ENCODE assay signal across 20 mouse cellular contexts in genomic region chr4:149561392-149561791, GRCm38 (mm10). TPM values are rescaled to one million over a fixed set of nuclear protein-coding genes. Genes with fewer than 3 reads are reported as not detected.
A peak's percentile ranks its signal among the peaks of the same experiment; 100 is the strongest.
DNase-seq lines count a peak whose midpoint lies in the region; ATAC-seq lines count a peak whose summit lies in the region.
"Had no signal": no experiment of that assay in that cellular context is flagged by ENCODE, and none has a peak within 500 bp of the region (broad histone marks: within the 10 kb centered on the region; RNA-seq: fewer than 3 reads in every experiment).

No protein-coding gene starts in this region.

- no peaks in the 10 kb centered on the region; the same call in 1 of the 2 replicates for H3K9me3 ChIP-seq in forebrain, embryonic 13.5 days (replicated peaks)
- no peaks in the 10 kb centered on the region; the same call in 1 of the 2 replicates for H3K9me3 ChIP-seq in forebrain, embryonic 11.5 days (ENCODE audit: control insufficient read depth, low read length)
- H3K9me3 ChIP-seq in hindbrain, embryonic 12.5 days (replicated peaks): no peaks in the 10 kb centered on the region
- H3K9me3 ChIP-seq in hindbrain, embryonic 10.5 days: no peaks in the 10 kb centered on the region; the same call in 1 of the 2 replicates
- no peaks in the 10 kb centered on the region; the same call in 1 of the 2 replicates for H3K9me3 ChIP-seq in neural tube, embryonic 13.5 days
- H3K9me3 ChIP-seq: heart, embryonic 13.5 days; liver, embryonic 12.5 days had no signal

- H3K4me1 ChIP-seq in forebrain, embryonic 13.5 days: peaks cover 38% of the 10 kb centered on the region
- H3K4me1 ChIP-seq in forebrain, embryonic 11.5 days (replicated peaks; ENCODE audit: control insufficient read depth, insufficient read depth, low read length): peaks cover 11% of the 10 kb centered on the region
- peaks cover 41% of the 10 kb centered on the region for H3K4me1 ChIP-seq in hindbrain, embryonic 12.5 days
- peaks cover 41% of the 10 kb centered on the region for H3K4me1 ChIP-seq in hindbrain, embryonic 10.5 days (replicated peaks)
- peaks cover 44% of the 10 kb centered on the region for H3K4me1 ChIP-seq in neural tube, embryonic 13.5 days (replicated peaks)

- no peaks in the 10 kb centered on the region for H3K27me3 ChIP-seq in forebrain, embryonic 13.5 days
- H3K27me3 ChIP-seq in forebrain, embryonic 11.5 days (ENCODE audit: control insufficient read depth, insufficient read depth, low read length): no peaks in the 10 kb centered on the region
- H3K27me3 ChIP-seq in hindbrain, embryonic 12.5 days: no peaks in the 10 kb centered on the region
- H3K27me3 ChIP-seq in hindbrain, embryonic 10.5 days (ENCODE audit: insufficient read depth, poor library complexity, severe bottlenecking): no peaks in the 10 kb centered on the region
- no peaks in the 10 kb centered on the region for H3K27me3 ChIP-seq in neural tube, embryonic 13.5 days
- H3K27me3 ChIP-seq: CH12.LX; heart, embryonic 13.5 days had no signal

- no peak for ATAC-seq in forebrain, embryonic 13.5 days
- ATAC-seq in forebrain, embryonic 11.5 days (replicated peaks; ENCODE audit: low FRiP score): no peak
- ATAC-seq in hindbrain, embryonic 12.5 days (ENCODE audit: low FRiP score): no peak
- ATAC-seq in neural tube, embryonic 13.5 days (ENCODE audit: low read depth): no peak
- ATAC-seq: intestine, postnatal 0 days; liver, embryonic 12.5 days had no signal

- intact Hi-C loops in left cerebral cortex, postnatal 14 days (cut with DNase I): no loop called here

- peak overlapping the region; percentile 98; the same call in 1 of the 2 replicates for H3K27ac ChIP-seq in forebrain, embryonic 13.5 days
- H3K27ac ChIP-seq in forebrain, embryonic 11.5 days (ENCODE audit: low read depth, low read length): no peak overlapping the region
- peak overlapping the region; percentile 91 for H3K27ac ChIP-seq in hindbrain, embryonic 12.5 days
- H3K27ac ChIP-seq in hindbrain, embryonic 10.5 days: no peak overlapping the region
- peak overlapping the region; percentile 94 for H3K27ac ChIP-seq in neural tube, embryonic 13.5 days (replicated peaks)
- H3K27ac ChIP-seq: liver, embryonic 12.5 days had no signal

- H3K36me3 ChIP-seq in forebrain, embryonic 13.5 days (ENCODE audit: poor library complexity, severe bottlenecking): peaks cover 27% of the 10 kb centered on the region
- H3K36me3 ChIP-seq in forebrain, embryonic 11.5 days (ENCODE audit: control insufficient read depth, insufficient read depth, low read length): no peaks in the 10 kb centered on the region; the same call in 1 of the 2 replicates
- H3K36me3 ChIP-seq in hindbrain, embryonic 12.5 days: peaks cover 19% of the 10 kb centered on the region
- peaks cover 59% of the 10 kb centered on the region for H3K36me3 ChIP-seq in hindbrain, embryonic 10.5 days
- H3K36me3 ChIP-seq in neural tube, embryonic 13.5 days: peaks cover 32% of the 10 kb centered on the region
- H3K36me3 ChIP-seq: liver, embryonic 12.5 days had no signal

- no peak overlapping the region for H3K9ac ChIP-seq in forebrain, embryonic 13.5 days
- H3K9ac ChIP-seq in forebrain, embryonic 11.5 days (ENCODE audit: low read length): no peak overlapping the region
- H3K9ac ChIP-seq in hindbrain, embryonic 12.5 days: no peak overlapping the region
- no peak overlapping the region for H3K9ac ChIP-seq in neural tube, embryonic 13.5 days
- H3K9ac ChIP-seq: liver, embryonic 12.5 days; lung, embryonic 14.5 days had no signal

- no peak for DNase-seq in forebrain, embryonic 11.5 days (ENCODE audit: low spot score)
- DNase-seq in hindbrain, embryonic 10.5 days (ENCODE audit: low spot score): no peak
- DNase-seq in neural tube, embryonic 10.5 days (ENCODE audit: extremely low spot score, low spot score): no peak
- peak; percentile 55 to 58 for DNase-seq in left cerebral cortex, postnatal 14 days (ENCODE audit: low spot score in 2 of 2)
- DNase-seq in spleen, postnatal 10 days (ENCODE audit: low spot score in 2 of 2): no peak
- DNase-seq: cerebellum, postnatal 10 days; heart, postnatal 4 days; kidney, postnatal 10 days; layer of hippocampus, adult 9-11 months; lung, embryonic 14.5 days; lung, postnatal 4 days; thymus, adult 18-20 months had no signal

- 81% methylated on average over 4 of the region's 4 CpGs for WGBS in forebrain, embryonic 13.5 days
- WGBS in forebrain, embryonic 11.5 days: 90% methylated on average over 4 of the region's 4 CpGs
- WGBS in hindbrain, embryonic 12.5 days: 87% methylated on average over 4 of the region's 4 CpGs
- 84% methylated on average over 4 of the region's 4 CpGs for WGBS in hindbrain, embryonic 10.5 days
- WGBS in neural tube, embryonic 13.5 days: 82% methylated on average over 4 of the region's 4 CpGs

- H3K4me3 ChIP-seq in forebrain, embryonic 13.5 days: no peak overlapping the region
- no peak overlapping the region for H3K4me3 ChIP-seq in forebrain, embryonic 11.5 days (ENCODE audit: low read depth, low read length)
- H3K4me3 ChIP-seq in hindbrain, embryonic 12.5 days: no peak overlapping the region
- H3K4me3 ChIP-seq in hindbrain, embryonic 10.5 days: no peak overlapping the region
- H3K4me3 ChIP-seq in neural tube, embryonic 13.5 days: no peak overlapping the region
- H3K4me3 ChIP-seq: heart, embryonic 13.5 days; liver, embryonic 12.5 days; midbrain, embryonic 10.5 days had no signal

- no peak overlapping the region for H3K4me2 ChIP-seq in forebrain, embryonic 13.5 days
- no peak overlapping the region for H3K4me2 ChIP-seq in forebrain, embryonic 11.5 days (ENCODE audit: low read depth, low read length, severe bottlenecking)
- H3K4me2 ChIP-seq in hindbrain, embryonic 12.5 days (replicated peaks): no peak overlapping the region
- no peak overlapping the region for H3K4me2 ChIP-seq in neural tube, embryonic 13.5 days
- H3K4me2 ChIP-seq: liver, embryonic 12.5 days; lung, embryonic 14.5 days had no signal

RNA-seq across cellular contexts. Expression of gene Clstn1, which starts 24.9 kb away (rescaled TPM):
- polyA plus RNA-seq in forebrain, embryonic 13.5 days (2015; fragmentation: Nextera tagmentation; extraction: Ambion mirVana): 22.7 and 26.0 TPM in 2 replicates
- polyA plus RNA-seq in forebrain, embryonic 11.5 days (2014; fragmentation: Nextera tagmentation; extraction: Ambion mirVana): 48.1 and 48.4 TPM in 2 replicates
- polyA plus RNA-seq in hindbrain, embryonic 12.5 days (2016; fragmentation: Nextera tagmentation; extraction: Ambion mirVana): 135 and 138 TPM in 2 replicates
- polyA plus RNA-seq in hindbrain, embryonic 10.5 days (2016; fragmentation: Nextera tagmentation; extraction: Ambion mirVana): 36.0 and 57.4 TPM in 2 replicates
- polyA plus RNA-seq in neural tube, embryonic 13.5 days (2015; fragmentation: Nextera tagmentation; extraction: Ambion mirVana): 131 and 142 TPM in 2 replicates
- 1,000 to 10,000 TPM; 1,335 to 1,338 TPM for total RNA-seq in left cerebral cortex, postnatal 14 days (2021)

RNA-seq across cellular contexts. Expression of gene Ctnnbip1, which starts 43.4 kb away (rescaled TPM):
- 80.2 and 81.2 TPM in 2 replicates for polyA plus RNA-seq in forebrain, embryonic 13.5 days (2015; fragmentation: Nextera tagmentation; extraction: Ambion mirVana)
- 71.7 and 72.1 TPM in 2 replicates for polyA plus RNA-seq in forebrain, embryonic 11.5 days (2014; fragmentation: Nextera tagmentation; extraction: Ambion mirVana)
- 79.0 and 87.1 TPM in 2 replicates for polyA plus RNA-seq in hindbrain, embryonic 12.5 days (2016; fragmentation: Nextera tagmentation; extraction: Ambion mirVana)
- 62.7 and 68.2 TPM in 2 replicates for polyA plus RNA-seq in hindbrain, embryonic 10.5 days (2016; fragmentation: Nextera tagmentation; extraction: Ambion mirVana)
- polyA plus RNA-seq in neural tube, embryonic 13.5 days (2015; fragmentation: Nextera tagmentation; extraction: Ambion mirVana): 78.3 and 79.0 TPM in 2 replicates
- 10 to 100 TPM; 56.1 to 56.5 TPM for total RNA-seq in left cerebral cortex, postnatal 14 days (2021)

Comparison
In these comparisons a context has a peak if more than half of its experiments do, and no peak if none do; other contexts are left out.
1. H3K27ac ChIP-seq: peak in forebrain, embryonic 13.5 days (single experiment), hindbrain, embryonic 12.5 days (single experiment) and neural tube, embryonic 13.5 days (single experiment); none in forebrain, embryonic 11.5 days (single experiment) and hindbrain, embryonic 10.5 days (single experiment).
2. DNase-seq: peak in left cerebral cortex, postnatal 14 days (2 of 2); none in forebrain, embryonic 11.5 days (single experiment), hindbrain, embryonic 10.5 days (single experiment), neural tube, embryonic 10.5 days (single experiment) and spleen, postnatal 10 days (0 of 2).